Mouse (Mus musculus) cerebellum, adult 2 months (tissue): ENCODE data around the gene Tmub2. TPM values are rescaled to one million over a fixed set of nuclear protein-coding genes. Genes with fewer than 3 reads are reported as not detected.

Source experiments
- DNase-seq, 2 experiments: peaks; one replicate each; pipeline ENCODE4 v3.0.0; 2021
- H3K27ac ChIP-seq: fragments of 200-500 bp; 2 replicates; pipeline ENCODE4 v1.5.1; 2012; ENCODE audit warnings: low read length, control low read depth, inconsistent platforms; ENCODE audit not compliant: insufficient read depth
- H3K27me3 ChIP-seq: fragments of 200-500 bp; 2 replicates; pipeline ENCODE4 v1.6.1; 2012; ENCODE audit warnings: inconsistent platforms, mild to moderate bottlenecking, low read length, moderate library complexity; ENCODE audit not compliant: control insufficient read depth, insufficient read depth
- H3K4me1 ChIP-seq: fragments of 200-500 bp; 2 replicates; pipeline ENCODE4 v1.6.1; 2011; ENCODE audit warnings: low read length; ENCODE audit not compliant: control insufficient read depth, insufficient read depth
- H3K4me3 ChIP-seq: fragments of 200-500 bp; replicated peaks from 2 replicates; pipeline ENCODE3; 2011; ENCODE audit warnings: mild to moderate bottlenecking, low read depth, low read length, control low read depth; ENCODE audit not compliant: insufficient read depth
- CTCF ChIP-seq: fragments of 200-500 bp; IDR thresholded peaks from 2 replicates; pipeline ENCODE4 v1.5.1; 2011; ENCODE audit warnings: low read depth, mild to moderate bottlenecking, control low read depth, low read length, moderate library complexity, borderline replicate concordance; ENCODE audit not compliant: insufficient read depth
- POLR2A ChIP-seq: fragments of 200-500 bp; IDR thresholded peaks from 2 replicates; pipeline ENCODE4 v1.6.1; 2011; ENCODE audit warnings: low read length, control low read depth, borderline replicate concordance; ENCODE audit not compliant: insufficient read depth
- WGBS: fragments of 180-500 bp; shearing (Covaris S2); methylation state at CpG from one replicate; pipeline ENCODE4 v1.1.7; 2018; 5-methylcytosine and 5-hydroxymethylcytosine counted together
- polyA plus RNA-seq: library from polyadenylated mRNA; depleted of rRNA; stranded (reverse); fragments of >200 nt; gene quantifications from 2 replicates; pipeline ENCODE4 v1.2.3, GENCODE M21; 2012

Gene Tmub2
- polyA plus RNA-seq, 1 experiment: 82.7 TPM

- H3K4me3 ChIP-seq: no peak overlapping the region
- no peak for DNase-seq
- WGBS: 43% methylated on average over 37 of the region's 38 CpGs
Observed at GRCm38 (mm10) chr11:102310768-102311695, 26.3 kb downstream of the Tmub2 start.

GRCm38 (mm10) chr11:102311966-102312365, 27.2 kb downstream of the Tmub2 start:
- TF ChIP-seq CTCF: no peak
- no peak for TF ChIP-seq POLR2A
- H3K27me3 ChIP-seq: no peaks in the 10 kb centered on the region
- 84% methylated on average over 4 of the region's 4 CpGs for WGBS
- DNase-seq: no peak
- H3K4me3 ChIP-seq: no peak overlapping the region
- no peak overlapping the region for H3K27ac ChIP-seq
- H3K4me1 ChIP-seq: peaks cover 10% of the 10 kb centered on the region; the same call in 1 of the 2 replicates

More at GRCm38 (mm10) chr11:102310768-102311695, 26.3 kb downstream of the Tmub2 start:
- Histone ChIP-seq H3K27ac (no peak overlapping the region), H3K4me1 (peaks cover 10% of the 10 kb centered on the region; the same call in 1 of the 2 replicates), H3K27me3 (no peaks in the 10 kb centered on the region)
- TF ChIP-seq POLR2A: no peak
- TF ChIP-seq CTCF: no peak

GRCm38 (mm10) chr11:102312586-102312985, 27.9 kb downstream of the Tmub2 start:
- WGBS: 79% methylated on average over 6 of the region's 6 CpGs
- no peak for DNase-seq
- no peak overlapping the region for H3K4me3 ChIP-seq

DNA sequence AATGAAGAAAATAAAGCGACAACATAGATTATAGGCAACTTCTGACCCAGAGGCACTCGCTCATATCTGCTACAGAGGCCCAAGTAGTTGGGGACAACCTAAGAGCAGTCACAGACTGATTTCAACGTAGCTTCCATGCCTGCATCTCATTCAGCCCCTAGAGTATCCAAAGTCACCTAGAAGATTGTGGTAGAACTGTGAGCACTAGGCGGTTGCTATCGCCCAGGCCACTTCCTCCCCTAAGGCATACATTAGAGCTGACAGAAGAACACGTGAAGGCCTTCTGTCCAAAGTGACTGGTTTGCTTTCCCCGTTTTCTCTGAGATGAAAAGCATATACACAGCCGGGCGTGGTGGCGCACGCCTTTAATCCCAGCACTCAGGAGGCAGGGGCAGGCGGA, 29.6 kb downstream of the Tmub2 start:
- no peaks in the 10 kb centered on the region for H3K27me3 ChIP-seq
- no peak for TF ChIP-seq CTCF
- H3K4me3 ChIP-seq: no peak overlapping the region
- DNase-seq: no peak
- H3K27ac ChIP-seq: no peak overlapping the region
- 84% methylated on average over 12 of the region's 12 CpGs for WGBS
- H3K4me1 ChIP-seq: peaks cover 8% of the 10 kb centered on the region; the same call in 1 of the 2 replicates

More at GRCm38 (mm10) chr11:102312586-102312985, 27.9 kb downstream of the Tmub2 start:
- H3K4me1 ChIP-seq: peaks cover 10% of the 10 kb centered on the region; the same call in 1 of the 2 replicates
- no peaks in the 10 kb centered on the region for H3K27me3 ChIP-seq
- H3K27ac ChIP-seq: no peak overlapping the region
- TF ChIP-seq POLR2A (no peak), CTCF (no peak)

GRCm38 (mm10) chr11:102315690-102316571, 31.2 kb downstream of the Tmub2 start:
- H3K27me3 ChIP-seq: no peaks in the 10 kb centered on the region
- peak overlapping the region; percentile 67 for H3K4me3 ChIP-seq
- H3K4me1 ChIP-seq: no peaks in the 10 kb centered on the region; the same call in 1 of the 2 replicates
- H3K27ac ChIP-seq: peak overlapping the region; percentile 62
- TF ChIP-seq CTCF (no peak), POLR2A (no peak)
- 2% methylated on average over 14 of the region's 14 CpGs for WGBS
- no peak for DNase-seq

DNA sequence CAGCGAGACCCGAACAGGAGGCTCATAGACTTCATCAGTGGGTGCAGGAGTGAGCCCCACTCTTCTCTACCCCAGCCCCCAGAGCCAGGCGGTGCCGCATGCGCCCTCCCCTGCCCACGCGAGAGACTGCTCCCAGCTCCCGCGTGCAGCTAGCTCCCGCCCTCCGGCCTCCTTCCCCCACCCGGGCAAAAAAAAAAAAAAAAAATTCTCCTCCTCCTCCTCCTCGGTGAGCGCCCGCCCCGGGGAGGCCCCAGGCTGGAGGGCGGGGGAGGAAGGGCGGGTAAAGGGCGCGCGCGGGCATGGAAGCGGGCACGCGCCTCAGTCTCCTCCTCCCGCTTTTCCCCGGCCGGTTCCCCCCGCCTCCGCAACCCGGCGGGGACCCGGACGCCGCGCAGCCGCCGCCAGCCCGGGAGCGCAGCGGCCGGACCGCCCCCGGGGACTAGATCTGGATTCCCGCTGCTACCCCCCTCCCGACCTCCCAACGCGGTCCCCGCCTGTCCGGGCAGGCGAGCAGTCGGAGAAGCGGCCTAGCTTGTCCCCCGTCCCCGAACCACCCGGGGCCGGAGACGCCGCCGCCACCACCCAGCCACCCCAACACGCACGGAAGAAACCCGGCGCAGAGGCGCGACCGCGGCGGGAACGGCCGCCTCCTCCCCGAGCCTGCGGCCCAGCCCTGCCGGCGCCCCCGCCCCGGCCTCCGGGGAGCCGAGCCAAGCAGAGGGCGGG, 32.0 kb downstream of the Tmub2 start:
- peak; percentile 89 for DNase-seq
- Histone ChIP-seq H3K4me3 (peak overlapping the region; percentile 67), H3K4me1 (no peaks in the 10 kb centered on the region; the same call in 1 of the 2 replicates), H3K27ac (peak overlapping the region; percentile 99), H3K27me3 (no peaks in the 10 kb centered on the region)
- TF ChIP-seq POLR2A (no peak), CTCF (no peak)
- WGBS: under 1% methylated on average over 72 of the region's 80 CpGs
